Mouse (Mus musculus) lung, adult 2 months (tissue): ENCODE results near the gene Ldb3.

ENCODE experiments used
- CTCF ChIP-seq: fragments of 200-500 bp; IDR thresholded peaks from 2 replicates; pipeline ENCODE4 v1.5.1; 2011; ENCODE audit warnings: mild to moderate bottlenecking, low read length, control low read depth; ENCODE audit not compliant: insufficient read depth
- POLR2A ChIP-seq: fragments of 200-500 bp; IDR thresholded peaks from 2 replicates; pipeline ENCODE4 v1.6.1; 2011; ENCODE audit warnings: low read depth, mild to moderate bottlenecking, control low read depth, low read length, borderline replicate concordance; ENCODE audit errors: extremely low read depth

DNA sequence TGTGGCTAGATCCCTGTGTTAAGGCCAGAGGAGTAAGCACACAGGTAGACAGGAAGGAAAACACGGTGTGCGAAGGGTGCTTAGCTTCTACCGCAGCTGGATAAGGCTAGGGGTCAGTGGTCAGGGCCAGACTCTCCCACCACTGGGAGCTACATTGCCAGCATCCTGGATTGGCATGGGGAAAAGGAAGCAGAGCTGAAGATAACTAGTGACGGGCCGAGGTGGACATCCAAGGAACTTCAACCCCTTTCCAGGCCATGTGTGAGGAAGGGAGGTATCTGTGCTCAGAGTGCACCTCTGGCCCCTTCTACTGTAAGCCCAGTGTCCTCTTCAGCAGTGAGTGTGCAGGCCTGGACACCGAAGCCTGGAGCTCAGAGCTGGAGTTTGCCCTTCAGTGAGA, 35.0 kb downstream of the Ldb3 start:
- TF ChIP-seq CTCF (no peak), POLR2A (no peak)
